Comparison of ENCODE assay signal across 8 mouse cellular contexts in genomic region chr10:107858684-107859083, GRCm38 (mm10). TPM values are rescaled to one million over a fixed set of nuclear protein-coding genes. Genes with fewer than 3 reads are reported as not detected.
DNase-seq lines count a peak whose midpoint lies in the region; ATAC-seq and TF ChIP-seq lines count a peak whose summit lies in the region.

No protein-coding gene starts in this region.

- H3K4me2 ChIP-seq in neural tube, embryonic 13.5 days = no peak overlapping the region

- no peak overlapping the region for H3K27ac ChIP-seq in neural tube, embryonic 13.5 days (replicated peaks)
- H3K27ac ChIP-seq in embryonic fibroblast, embryonic 13.5 days (ENCODE audit: insufficient read depth, low read length) = no peak overlapping the region
- no peak overlapping the region for H3K27ac ChIP-seq in kidney, adult 2 months (ENCODE audit: insufficient read depth, low read depth, low read length)

- H3K4me3 ChIP-seq in neural tube, embryonic 13.5 days = no peak overlapping the region
- no peak overlapping the region for H3K4me3 ChIP-seq in embryonic fibroblast, embryonic 13.5 days (ENCODE audit: insufficient read depth, low read length)
- no peak overlapping the region for H3K4me3 ChIP-seq in kidney, adult 2 months (ENCODE audit: insufficient read depth, low read depth, low read length)

- ATAC-seq in neural tube, embryonic 13.5 days (ENCODE audit: low read depth) = 0 out of 2 replicates have a peak, but pooled peaks have one; percentile 59

- 30% methylated on average over 7 of the region's 7 CpGs for WGBS in neural tube, embryonic 13.5 days
- WGBS in kidney, adult 2 months = 17% methylated on average over 7 of the region's 7 CpGs

- no peaks in the 10 kb centered on the region for H3K36me3 ChIP-seq in neural tube, embryonic 13.5 days
- no peaks in the 10 kb centered on the region for H3K36me3 ChIP-seq in kidney, adult 2 months (ENCODE audit: control insufficient read depth, insufficient read depth, low read length)

- H3K9ac ChIP-seq in neural tube, embryonic 13.5 days = no peak overlapping the region

- no peaks in the 10 kb centered on the region for H3K27me3 ChIP-seq in neural tube, embryonic 13.5 days
- H3K27me3 ChIP-seq in kidney, adult 2 months (replicated peaks; ENCODE audit: control insufficient read depth, insufficient read depth, low read length) = no peaks in the 10 kb centered on the region

- TF ChIP-seq POLR2A in embryonic fibroblast, embryonic 13.5 days (IDR thresholded peaks at IDR 0.05; ENCODE audit: low read depth, low read length) = no peak
- TF ChIP-seq POLR2A in kidney, adult 2 months (IDR thresholded peaks at IDR 0.05; ENCODE audit: low read depth, low read length) = no peak

- peak; percentile 17; the same call in 1 of the 2 replicates for TF ChIP-seq CTCF in embryonic fibroblast, embryonic 13.5 days (IDR thresholded peaks at IDR 0.05; ENCODE audit: borderline replicate concordance, insufficient read depth, low read length)
- peak; percentile 66 for TF ChIP-seq CTCF in kidney, adult 2 months (conservative IDR thresholded peaks at IDR 0.05; ENCODE audit: insufficient read depth, insufficient read length, low read depth, low read length)

- no peaks in the 10 kb centered on the region for H3K4me1 ChIP-seq in neural tube, embryonic 13.5 days (replicated peaks)
- no peaks in the 10 kb centered on the region for H3K4me1 ChIP-seq in embryonic fibroblast, embryonic 13.5 days (ENCODE audit: control insufficient read depth, insufficient read depth, low read length)
- no peaks in the 10 kb centered on the region for H3K4me1 ChIP-seq in kidney, adult 2 months (ENCODE audit: control insufficient read depth, insufficient read depth, low read length)

- H3K9me3 ChIP-seq in neural tube, embryonic 13.5 days = no peaks in the 10 kb centered on the region

- no peak for DNase-seq in neural tube, embryonic 10.5 days (ENCODE audit: extremely low spot score, low spot score)
- DNase-seq in R1 (ENCODE audit: low read depth, low spot score) = peak; percentile 51
- DNase-seq in kidney, adult 2 months = peak; percentile 54
- DNase-seq in left cerebral cortex, postnatal 36 days (ENCODE audit: low spot score in 2 of 2) = peak; percentile 16 to 23
- peak; percentile 44 for DNase-seq in right cerebral cortex, adult 18-20 months
- no peak for DNase-seq in testis, postnatal 10 days (ENCODE audit: low spot score)

- intact Hi-C loops in left cerebral cortex, postnatal 36 days (cut with DNase I) = loop anchor here (5.0 to 10.0 kb wide), 3 partner anchors 64 to 579 kb away; no protein-coding TSS in a partner anchor

RNA-seq across cellular contexts. Expression of gene Otogl, which starts 53.2 kb away (rescaled TPM):
- 0.04 TPM in 1 of 2 replicates, not detected in the other for polyA plus RNA-seq in neural tube, embryonic 13.5 days (2015; fragmentation: Nextera tagmentation; extraction: Ambion mirVana)
- 0.05 and 0.07 TPM in 2 replicates for polyA plus RNA-seq in embryonic fibroblast, embryonic 13.5 days (2011; ENCODE audit: insufficient read length, low read depth, missing spikeins)
- polyA plus RNA-seq in kidney, adult 2 months (2012; rRNA removed) = 0.01 and 0.02 TPM in 2 replicates
- total RNA-seq in left cerebral cortex, postnatal 36 days (2021) = under 1 TPM; 0.16 to 0.25 TPM

Comparison
In these comparisons a context has a peak if more than half of its experiments do, and no peak if none do; other contexts are left out.
1. DNase-seq: peak in R1 (single experiment), kidney, adult 2 months (single experiment), left cerebral cortex, postnatal 36 days (2 of 2) and right cerebral cortex, adult 18-20 months (single experiment); none in neural tube, embryonic 10.5 days (single experiment) and testis, postnatal 10 days (single experiment).